Mouse (Mus musculus) ZHBTc4 (cell line): Measurements from ENCODE around the gene Mtfp1.

Experiments
- DNase-seq: peaks from one replicate; pipeline ENCODE4 v3.0.0-alpha.2; 2011; ENCODE audit warnings: low read depth, low spot score

Gene Mtfp1

DNA sequence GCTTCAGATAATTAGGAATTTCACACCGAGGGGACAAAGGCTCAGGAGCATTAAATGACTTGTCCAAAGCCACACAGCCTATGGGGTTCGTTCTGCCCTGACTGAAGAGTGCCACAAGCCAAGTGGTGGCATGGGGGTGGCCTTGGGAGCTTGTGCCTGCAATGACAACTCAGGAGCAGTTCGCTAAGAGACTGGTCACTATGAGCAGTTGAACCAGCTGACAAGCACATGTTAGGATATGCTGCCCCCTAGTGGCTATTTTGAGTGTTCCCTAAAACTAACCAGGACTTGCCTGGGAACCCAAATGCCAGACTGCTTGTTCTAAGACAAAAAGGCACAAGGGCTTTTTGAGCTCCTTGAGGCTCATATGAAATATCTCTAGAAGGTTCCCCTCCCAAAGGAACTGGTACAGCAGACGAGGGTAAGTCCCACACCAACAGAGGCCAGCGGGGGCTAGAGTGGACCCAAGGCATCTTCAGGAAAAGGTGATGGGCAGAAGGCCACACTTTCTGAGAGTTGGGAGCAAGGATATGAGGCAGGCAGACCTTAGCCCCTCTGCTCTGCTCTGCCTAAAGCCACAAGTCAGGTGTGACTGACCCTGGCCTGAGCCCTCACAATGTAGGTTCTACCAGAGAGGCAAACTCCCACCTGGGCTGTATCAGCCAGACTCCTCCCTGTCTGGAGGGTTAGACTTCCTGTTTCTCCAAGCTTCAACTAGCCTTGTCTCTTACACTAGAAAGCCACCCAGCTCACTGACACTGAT, 11.7 kb downstream of the Mtfp1 start:
- DNase-seq, result peak; percentile 83

DNA sequence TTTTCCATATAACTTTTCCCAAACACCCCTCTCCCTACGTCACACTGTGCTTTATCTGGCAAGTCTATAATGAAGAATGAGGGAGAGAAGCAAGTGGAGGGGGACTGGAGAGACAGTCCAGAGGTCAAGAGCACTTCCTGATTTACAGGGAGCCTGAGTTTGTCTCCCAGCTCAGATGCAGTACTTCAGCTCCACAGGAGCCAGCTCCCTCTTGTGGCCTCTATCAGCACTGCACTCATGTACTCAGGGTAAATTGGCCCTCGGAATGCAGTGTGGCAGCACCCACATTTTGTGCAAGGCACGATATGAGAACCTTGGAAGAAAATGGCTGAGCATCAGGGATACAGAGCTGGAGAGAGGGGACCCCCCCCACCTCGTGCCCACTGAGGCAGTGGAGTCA, 15.0 kb downstream of the Mtfp1 start:
- DNase-seq, result peak; percentile 81

GRCm38 (mm10) chr11:4078267-4078933, 16.8 kb downstream of the Mtfp1 start:
- no peak for DNase-seq

DNA sequence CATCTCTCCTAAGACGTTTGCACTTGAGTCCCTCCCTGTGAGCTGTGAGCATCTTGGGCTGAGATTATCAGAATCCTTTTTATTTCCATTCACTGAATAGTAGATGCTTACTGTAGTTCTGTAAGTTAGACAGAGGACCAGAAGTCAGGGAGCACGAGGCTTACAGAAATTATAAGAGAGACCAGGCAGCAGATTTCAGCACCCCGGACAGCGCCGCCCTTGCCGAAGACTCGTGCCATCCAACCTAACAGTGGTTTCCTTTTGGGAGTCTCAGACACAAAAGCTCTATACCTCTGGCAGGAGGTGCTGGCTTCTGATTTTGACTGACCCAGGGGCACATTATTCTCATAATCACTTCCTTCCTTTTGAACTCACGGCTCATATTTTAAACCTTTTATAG, 18.6 kb downstream of the Mtfp1 start:
- peak; percentile 66 for DNase-seq

- DNase-seq, result no peak
These were observed 25.6 kb downstream of the Mtfp1 start for GRCm38 (mm10) chr11:4069664-4070063.

GRCm38 (mm10) chr11:4064627-4065122, 30.6 kb downstream of the Mtfp1 start, which contains the start of gene Sec14l3:
TSS of gene Sec14l3 (plus strand) at chr11:4064841.
- DNase-seq, result no peak

DNA sequence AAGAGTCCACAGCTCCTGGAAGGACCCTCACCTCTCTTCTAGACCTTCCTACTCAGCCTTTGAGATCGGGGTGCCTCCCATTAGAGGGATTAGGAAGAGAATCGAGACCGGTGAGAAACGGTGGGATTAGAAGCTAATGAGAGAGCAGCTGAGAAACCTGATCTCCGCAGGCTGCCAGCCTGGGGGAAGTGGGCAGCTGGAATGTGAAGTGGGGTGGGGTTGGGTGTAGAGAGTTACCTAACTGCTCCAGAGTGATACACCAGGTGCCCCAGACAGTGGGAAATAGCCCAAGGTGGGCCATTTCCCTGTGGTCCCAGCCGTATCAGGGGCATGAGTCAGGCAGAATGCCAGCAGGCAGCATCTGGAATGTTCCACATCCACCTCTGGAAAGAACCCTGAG, 32.3 kb downstream of the Mtfp1 start:
- no peak for DNase-seq

DNA sequence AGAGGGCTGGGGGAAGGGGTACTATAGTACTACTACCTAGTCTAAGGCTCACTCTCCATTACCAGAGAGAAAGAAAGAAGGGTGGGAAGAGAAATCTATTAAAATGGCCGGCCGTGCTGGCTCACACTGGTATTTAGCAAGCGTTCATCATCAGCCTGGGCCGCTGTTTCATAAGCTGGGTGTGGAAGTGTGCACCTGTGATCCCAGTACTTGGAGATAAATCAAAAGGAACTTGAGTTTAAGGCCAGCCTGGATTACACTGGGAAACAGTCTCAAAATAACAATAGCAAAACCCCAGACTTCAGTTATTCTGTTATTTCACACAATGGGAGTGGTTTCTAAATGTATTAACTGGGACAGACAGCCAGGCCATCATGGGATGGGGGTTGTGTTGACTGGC, 32.7 kb downstream of the Mtfp1 start:
- no peak for DNase-seq

GRCm38 (mm10) chr11:4060866-4061575, 34.2 kb downstream of the Mtfp1 start:
- no peak for DNase-seq

GRCm38 (mm10) chr11:4053586-4053985, 41.7 kb downstream of the Mtfp1 start:
- peak; percentile 88 for DNase-seq

DNA sequence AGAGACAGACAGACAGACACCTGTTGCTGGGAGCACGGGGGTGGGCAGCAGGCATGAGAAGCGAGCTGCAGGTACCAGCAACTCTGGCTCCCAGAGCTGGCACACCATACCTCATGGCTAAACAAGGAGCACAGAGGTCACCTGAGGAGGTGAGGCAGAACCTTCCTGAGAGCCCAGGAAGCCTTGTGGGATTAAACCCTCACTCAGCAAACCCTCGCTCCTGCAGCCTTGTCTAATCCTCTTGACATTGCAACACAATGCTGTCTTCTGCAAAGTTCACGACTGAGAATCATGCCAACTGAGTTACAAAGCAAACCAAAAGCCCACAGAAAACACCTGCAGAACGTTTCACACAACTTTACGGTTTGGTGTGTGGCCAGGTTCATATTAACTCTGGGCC, 46.8 kb downstream of the Mtfp1 start:
- DNase-seq, result no peak

- DNase-seq, result no peak
These were observed 47.5 kb downstream of the Mtfp1 start for GRCm38 (mm10) chr11:4047766-4048165.

- DNase-seq, result no peak
These were observed 48.7 kb downstream of the Mtfp1 start for GRCm38 (mm10) chr11:4046526-4046925.

GRCm38 (mm10) chr11:4043081-4043480, 52.2 kb downstream of the Mtfp1 start:
- no peak for DNase-seq
